Mouse (Mus musculus) spleen, adult 2 months (tissue): ENCODE results near the gene Clp1.

ENCODE experiments used
- CTCF ChIP-seq: fragments of 200-500 bp; IDR thresholded peaks from 2 replicates; pipeline ENCODE4 v1.5.1; 2011; ENCODE audit warnings: mild to moderate bottlenecking, inconsistent platforms; ENCODE audit not compliant: insufficient read depth, insufficient read length, insufficient replicate concordance; ENCODE audit errors: extremely low read depth
- POLR2A ChIP-seq: fragments of 200-500 bp; IDR thresholded peaks from 2 replicates; pipeline ENCODE4 v1.6.1; 2011; ENCODE audit warnings: low read depth, low read length, inconsistent platforms

- TF ChIP-seq CTCF (no peak), POLR2A (no peak)
Observed at GRCm38 (mm10) chr2:84762818-84763217, 35.7 kb upstream of the Clp1 start.
